In the genomic region with DNA sequence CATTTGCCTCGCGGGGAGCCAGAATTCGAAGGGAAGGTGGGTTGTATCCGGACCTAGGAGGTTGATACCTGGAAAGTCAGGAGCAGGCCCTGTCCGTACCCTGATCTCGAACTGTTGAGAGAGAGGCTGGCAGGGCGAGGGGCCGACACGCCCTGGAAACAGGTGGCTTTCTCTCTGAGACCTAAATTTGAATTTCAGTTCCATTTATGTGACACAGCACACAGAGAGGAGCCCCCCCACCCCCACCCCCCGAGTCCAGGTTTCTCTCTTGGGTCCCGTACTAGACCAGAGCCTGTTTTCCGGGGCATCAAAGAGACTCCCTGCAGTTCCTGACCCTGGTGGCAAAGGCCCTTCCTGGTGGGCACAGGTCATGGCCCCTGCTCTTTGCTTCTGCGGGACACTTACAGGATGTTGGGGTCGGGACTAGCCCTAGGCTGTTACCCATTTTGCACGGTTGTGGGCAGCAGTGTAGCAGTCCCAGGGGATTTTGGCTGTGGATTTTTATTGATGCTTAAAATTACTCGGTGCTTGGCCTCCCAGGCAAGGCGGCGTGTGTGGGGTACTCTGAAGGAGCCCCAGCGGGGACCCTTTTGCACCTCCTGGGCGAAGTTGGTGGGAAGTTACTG, we compare ENCODE assay signal across 8 mouse cellular contexts. TPM values are rescaled to one million over a fixed set of nuclear protein-coding genes. Genes with fewer than 3 reads are reported as not detected.
DNase-seq lines count a peak whose midpoint lies in the region; ATAC-seq and TF ChIP-seq lines count a peak whose summit lies in the region.

No protein-coding gene starts in this region.

- H3K27ac ChIP-seq in heart, embryonic 15.5 days: no peak overlapping the region
- no peak overlapping the region for H3K27ac ChIP-seq in ES-E14 (ENCODE audit: insufficient read depth, low read depth, low read length, poor library complexity, severe bottlenecking)
- H3K27ac ChIP-seq in hindbrain, embryonic 13.5 days: no peak overlapping the region
- no peak overlapping the region for H3K27ac ChIP-seq in midbrain, embryonic 13.5 days

- peak overlapping the region; percentile 69 for H3K9ac ChIP-seq in heart, embryonic 15.5 days
- peak overlapping the region; percentile 85 for H3K9ac ChIP-seq in ES-E14 (ENCODE audit: insufficient read depth, low read depth, low read length, poor library complexity, severe bottlenecking)
- H3K9ac ChIP-seq in hindbrain, embryonic 13.5 days: peak overlapping the region; percentile 71; the same call in 1 of the 2 replicates
- peak overlapping the region; percentile 63; the same call in 1 of the 2 replicates for H3K9ac ChIP-seq in midbrain, embryonic 13.5 days (replicated peaks)

- WGBS in heart, embryonic 15.5 days: 23% methylated on average over 20 of the region's 20 CpGs
- WGBS in hindbrain, embryonic 13.5 days: 9% methylated on average over 20 of the region's 20 CpGs
- WGBS in midbrain, embryonic 13.5 days: 11% methylated on average over 20 of the region's 20 CpGs

- peaks cover 15% of the 10 kb centered on the region for H3K27me3 ChIP-seq in heart, embryonic 15.5 days
- peaks cover 34% of the 10 kb centered on the region for H3K27me3 ChIP-seq in hindbrain, embryonic 13.5 days
- peaks cover 43% of the 10 kb centered on the region for H3K27me3 ChIP-seq in midbrain, embryonic 13.5 days

- ATAC-seq in heart, embryonic 15.5 days (replicated peaks; ENCODE audit: insufficient number of reproducible peaks, insufficient read depth, low FRiP score, low read depth): no peak
- ATAC-seq in hindbrain, embryonic 13.5 days (ENCODE audit: low FRiP score): no peak
- no peak for ATAC-seq in midbrain, embryonic 13.5 days

- no peaks in the 10 kb centered on the region for H3K36me3 ChIP-seq in heart, embryonic 15.5 days
- H3K36me3 ChIP-seq in ES-E14 (ENCODE audit: control insufficient read depth, insufficient read depth, low read length, poor library complexity, severe bottlenecking): no peaks in the 10 kb centered on the region
- no peaks in the 10 kb centered on the region for H3K36me3 ChIP-seq in hindbrain, embryonic 13.5 days
- H3K36me3 ChIP-seq in midbrain, embryonic 13.5 days: no peaks in the 10 kb centered on the region

- intact Hi-C loops in heart, postnatal 14 days (cut with DNase I): no loop called here
- intact Hi-C loops in left cerebral cortex, postnatal 36 days (cut with DNase I): no loop called here

- no peaks in the 10 kb centered on the region for H3K9me3 ChIP-seq in heart, embryonic 15.5 days (replicated peaks)
- no peaks in the 10 kb centered on the region for H3K9me3 ChIP-seq in ES-E14 (ENCODE audit: control insufficient read depth, insufficient read depth, low read depth, low read length)
- H3K9me3 ChIP-seq in hindbrain, embryonic 13.5 days: no peaks in the 10 kb centered on the region
- no peaks in the 10 kb centered on the region for H3K9me3 ChIP-seq in midbrain, embryonic 13.5 days

- peak overlapping the region; percentile 68 for H3K4me3 ChIP-seq in heart, embryonic 15.5 days
- peak overlapping the region; percentile 76 to 96 for H3K4me3 ChIP-seq in ES-E14 (ENCODE audit: insufficient read depth in 1 of 2, low read depth in 1 of 2, low read length in 2 of 2, poor library complexity in 1 of 2, severe bottlenecking in 1 of 2)
- peak overlapping the region; percentile 56 for H3K4me3 ChIP-seq in hindbrain, embryonic 13.5 days
- peak overlapping the region; percentile 58 for H3K4me3 ChIP-seq in midbrain, embryonic 13.5 days (replicated peaks)

- in situ Hi-C loops in ES-E14 (cut with MboI; ENCODE audit: low sequenced_read_pairs in 2 of 2, unreplicated experiment in 2 of 2): no loop called here

- peaks cover 20% of the 10 kb centered on the region for H3K4me1 ChIP-seq in heart, embryonic 15.5 days (replicated peaks)
- H3K4me1 ChIP-seq in ES-E14 (ENCODE audit: control insufficient read depth in 2 of 2, insufficient read depth in 2 of 2, low read length in 2 of 2, poor library complexity in 1 of 2): peaks cover 0 to 31% of the 10 kb centered on the region in 2 experiments; a peak in 2 of 4 replicates
- peaks cover 15% of the 10 kb centered on the region for H3K4me1 ChIP-seq in hindbrain, embryonic 13.5 days (replicated peaks)
- H3K4me1 ChIP-seq in midbrain, embryonic 13.5 days (replicated peaks): peaks cover 15% of the 10 kb centered on the region

- peak overlapping the region; percentile 93 for H3K4me2 ChIP-seq in heart, embryonic 15.5 days
- H3K4me2 ChIP-seq in hindbrain, embryonic 13.5 days: peak overlapping the region; percentile 99
- peak overlapping the region; percentile 99 for H3K4me2 ChIP-seq in midbrain, embryonic 13.5 days (replicated peaks)

- DNase-seq in heart, postnatal 14 days: no peak
- DNase-seq in ES-E14 (ENCODE audit: low read depth, low spot score): no peak
- DNase-seq in cerebellum, adult 9-10 months: no peak
- no peak for DNase-seq in ovary, postnatal 36 days (ENCODE audit: low spot score)
- DNase-seq in left cerebral cortex, postnatal 36 days (ENCODE audit: low spot score in 2 of 2): no peak

TF ChIP-seq in ES-E14, 5 proteins besides CTCF, POLR2A, EP300 and RAD21:
- TF ChIP-seq ZC3H11A (IDR thresholded peaks at IDR 0.05; ENCODE audit: borderline replicate concordance, low read depth, low read length): no peak
- TF ChIP-seq ZNF384 (IDR thresholded peaks at IDR 0.05; ENCODE audit: low read depth, low read length): no peak
- TF ChIP-seq CHD2 (IDR thresholded peaks at IDR 0.05; ENCODE audit: low read depth, low read length): no peak
- TF ChIP-seq MAFK (IDR thresholded peaks at IDR 0.05; ENCODE audit: insufficient read depth, low read depth, low read length): no peak
- no peak for TF ChIP-seq HCFC1 (IDR thresholded peaks at IDR 0.05; ENCODE audit: borderline replicate concordance, insufficient read depth, low read length)

RNA-seq across cellular contexts. Expression of a gene that starts 0.9 kb away (rescaled TPM):
- 6.1 and 8.2 TPM in 2 replicates for polyA plus RNA-seq in heart, embryonic 15.5 days (2015; fragmentation: Nextera tagmentation; extraction: Ambion mirVana)
- total RNA-seq in heart, postnatal 14 days (2021): 1 to 10 TPM; 6.7 to 9.2 TPM
- 32.4 and 35.5 TPM in 2 replicates for total RNA-seq in ES-E14 (2012; rRNA removed)
- polyA plus RNA-seq in hindbrain, embryonic 13.5 days (2015; fragmentation: Nextera tagmentation; extraction: Ambion mirVana): 1.3 and 1.6 TPM in 2 replicates
- 0.90 and 1.0 TPM in 2 replicates for polyA plus RNA-seq in midbrain, embryonic 13.5 days (2015; fragmentation: Nextera tagmentation; extraction: Ambion mirVana)
- total RNA-seq in left cerebral cortex, postnatal 36 days (2021): 1 to 10 TPM; 2.6 to 2.8 TPM
